Mouse (Mus musculus) left cerebral cortex, postnatal 25 days (tissue): ENCODE measurements around the gene Hsd3b6. TPM values are rescaled to one million over a fixed set of nuclear protein-coding genes. Genes with fewer than 3 reads are reported as not detected.
"Not testable (repeated sequence)": the region's sequence is repeated elsewhere in the genome, so short reads cannot be mapped to it uniquely, and the experiment has no call there.

ENCODE experiments used
- DNase-seq, 2 experiments: peaks; one replicate each; pipeline ENCODE4 v3.0.0; 2022; ENCODE audit warnings: low spot score in 2 of 2, mixed read lengths in 1 of 2
- intact Hi-C: fragments of 180-260 bp; cut with DNase I; formaldehyde crosslinking; loops from one replicate; pipeline ENCODE4 v1.15.1; 2025
- total RNA-seq, 2 experiments: library from RNA; stranded (reverse); gene quantifications; 2 replicates each; pipeline ENCODE4 v1.2.3; 2021

Gene Hsd3b6
- total RNA-seq: not detected

DNA sequence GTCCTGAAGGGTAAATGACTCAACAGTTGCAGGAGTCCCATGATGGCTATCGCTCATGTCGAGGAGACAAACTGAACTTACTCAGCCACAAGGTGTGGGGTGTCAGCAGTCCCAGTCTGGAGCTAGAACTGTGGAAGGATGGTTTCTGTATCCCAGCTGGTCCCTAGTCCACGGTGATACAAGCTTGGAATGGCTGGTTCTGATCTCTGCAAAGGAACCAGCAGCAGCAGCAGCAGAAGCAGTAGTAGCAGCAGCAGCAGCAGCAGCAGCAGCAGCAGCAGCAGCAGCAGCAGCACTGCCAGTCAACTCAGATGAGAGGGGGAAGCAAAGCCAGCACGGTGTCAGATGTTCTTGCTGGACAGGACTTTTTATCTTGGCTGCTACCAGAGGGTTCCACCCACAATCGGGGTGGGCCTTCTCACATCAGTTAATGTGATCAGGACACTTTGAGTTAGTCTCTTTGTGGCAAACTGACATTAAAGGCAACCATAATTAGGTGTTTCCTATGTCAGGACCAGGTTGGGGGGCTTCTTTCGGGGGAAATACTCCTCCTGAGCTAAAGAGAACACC lies at the start of gene Hsd3b6:
TSS of gene Hsd3b6 (minus strand) at position 343 of the 570 bp plus-strand sequence.
- no peak for DNase-seq
- intact Hi-C loops: no loop called here

DNA sequence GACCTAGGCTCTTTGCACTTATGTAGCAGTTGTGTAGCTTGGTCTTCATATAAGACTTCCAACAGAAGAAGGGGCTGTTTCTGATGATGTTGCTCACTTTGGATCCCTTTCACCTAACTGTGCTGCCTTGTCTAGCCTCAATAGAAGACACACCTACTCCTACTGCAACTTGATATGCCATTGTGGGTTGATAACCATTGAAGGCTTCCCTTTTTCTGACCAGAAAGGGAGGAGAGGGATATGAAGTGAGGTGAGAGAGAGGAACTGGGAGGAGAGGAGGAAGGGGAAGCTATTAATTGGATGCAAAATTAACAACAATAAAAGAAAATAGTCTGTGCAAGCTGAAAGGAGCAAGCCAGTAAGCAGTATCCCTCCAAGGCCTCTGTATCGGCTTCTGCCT lies 48.6 kb upstream of the Hsd3b6 start:
- DNase-seq: no peak
- intact Hi-C loops: no loop called here

DNA sequence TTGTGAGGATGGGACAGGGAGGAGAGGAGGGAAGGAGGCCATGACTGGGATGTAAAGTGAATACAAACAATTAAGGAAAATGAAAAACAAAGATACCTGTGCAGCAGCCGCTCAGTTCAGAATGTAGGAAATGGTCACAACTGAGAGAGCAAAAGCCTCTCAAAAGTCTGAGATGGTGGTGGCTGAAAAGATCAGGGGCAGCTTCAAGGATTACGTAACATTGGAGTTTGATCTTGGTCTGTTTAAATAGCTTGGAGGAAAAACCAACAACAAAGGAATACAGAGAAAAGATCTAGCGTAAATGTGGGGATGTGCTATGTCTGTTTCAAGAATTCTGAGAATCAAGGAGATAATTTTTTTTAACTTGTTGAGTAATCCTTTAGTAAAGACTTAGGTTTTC lies 45.3 kb upstream of the Hsd3b6 start, which contains the start of gene Hsd3b1:
TSS of gene Hsd3b1 (minus strand) at position 219 of the 400 bp plus-strand sequence.
- intact Hi-C loops: no loop called here
- DNase-seq: no peak

DNA sequence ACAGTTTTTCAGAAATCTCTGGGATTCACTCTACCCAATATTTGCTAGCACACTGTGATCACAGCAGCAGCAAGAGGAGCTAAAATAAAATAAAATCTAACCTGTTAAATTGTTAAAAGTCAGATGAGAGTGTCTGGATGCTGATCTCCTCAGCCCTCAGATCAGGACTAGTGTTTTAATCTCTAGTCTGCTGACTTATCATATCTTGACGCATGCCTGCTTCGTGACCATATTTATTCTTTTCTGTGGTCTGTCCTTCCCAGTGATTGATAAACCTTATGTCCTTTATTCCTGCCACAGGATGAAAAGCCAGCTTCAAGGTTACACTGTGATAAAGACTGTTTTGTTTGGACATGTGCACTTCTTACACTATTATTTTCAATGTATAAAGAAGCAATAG lies 43.8 kb upstream of the Hsd3b6 start:
- no peak for DNase-seq
- intact Hi-C loops: no loop called here

DNA sequence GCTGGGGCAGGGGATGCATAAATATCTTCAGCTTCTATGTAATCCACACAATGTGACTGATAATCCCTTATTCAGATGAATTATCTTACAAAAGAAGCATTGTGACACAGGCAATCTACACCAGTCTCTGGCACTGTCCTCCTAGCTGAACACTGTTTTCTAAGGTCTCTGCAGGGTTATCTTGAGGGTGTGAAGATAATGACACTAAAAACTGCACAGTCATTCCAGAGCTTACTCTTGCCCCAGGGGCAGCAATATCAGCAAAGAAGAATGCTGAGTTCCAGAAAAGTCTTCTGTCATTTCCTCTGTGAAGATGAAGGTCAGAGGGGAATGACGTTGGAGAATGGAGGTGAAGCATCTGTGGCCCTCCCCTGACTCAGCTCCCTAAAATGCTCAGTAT lies 42.6 kb upstream of the Hsd3b6 start:
- no peak for DNase-seq
- intact Hi-C loops: no loop called here

DNA sequence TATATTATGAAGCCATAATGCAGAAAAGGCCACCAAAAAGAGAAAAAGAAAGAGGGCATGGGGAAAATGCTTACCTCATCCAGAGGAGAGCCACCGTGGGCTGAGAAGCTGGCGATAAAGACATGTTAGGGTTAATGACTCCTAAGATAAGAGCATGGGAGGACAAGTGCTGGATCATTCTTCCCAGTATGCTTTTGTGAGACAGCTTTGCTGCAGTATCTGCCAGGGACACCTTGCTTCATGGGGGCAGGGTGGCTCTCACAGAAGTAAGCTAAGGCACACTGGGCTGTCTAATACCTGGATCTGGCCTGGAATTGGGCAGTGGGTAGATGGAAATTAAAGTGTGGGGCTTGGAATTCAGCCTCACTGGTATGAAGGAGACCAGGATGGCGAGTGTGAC lies 40.9 kb upstream of the Hsd3b6 start:
- intact Hi-C loops: no loop called here
- DNase-seq: no peak

DNA sequence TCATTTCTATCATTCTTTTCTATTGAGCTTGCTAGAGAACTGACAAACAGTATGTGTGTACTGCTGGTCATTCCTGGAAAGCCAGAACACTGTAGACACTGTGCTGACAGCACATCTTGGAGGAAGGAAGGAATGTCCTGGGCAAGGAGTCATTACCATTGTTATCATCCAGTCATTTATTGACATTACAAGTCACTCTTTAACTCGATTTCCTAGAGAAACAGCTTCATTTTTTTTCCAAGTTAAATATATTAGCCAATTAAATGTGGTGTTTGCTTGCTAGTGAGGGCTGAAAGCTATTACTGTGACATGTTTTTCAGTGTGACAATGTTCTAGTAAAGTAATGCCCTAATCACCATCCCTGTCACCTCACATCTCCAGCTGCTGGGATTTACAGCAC lies 39.4 kb upstream of the Hsd3b6 start:
- intact Hi-C loops: no loop called here
- no peak for DNase-seq

DNA sequence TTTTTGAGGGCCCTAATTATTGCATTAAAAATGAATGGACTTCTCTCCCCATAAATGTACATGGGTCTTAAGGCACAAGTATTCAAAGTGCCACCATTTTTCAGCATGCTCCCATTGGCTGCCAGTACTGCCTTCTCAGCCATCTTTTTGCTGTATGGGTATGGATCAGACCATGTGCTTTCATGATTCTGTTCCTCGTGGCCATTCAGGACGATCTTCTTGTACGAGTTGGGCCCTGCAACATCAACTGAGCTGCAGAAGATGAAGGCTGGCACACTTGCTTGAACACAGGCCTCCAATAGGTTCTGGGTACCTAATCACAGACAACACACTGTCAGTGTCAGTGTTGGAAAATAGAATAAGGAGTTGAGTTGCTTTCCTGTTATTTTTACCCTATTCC lies 38.8 kb upstream of the Hsd3b6 start:
- intact Hi-C loops: no loop called here

DNA sequence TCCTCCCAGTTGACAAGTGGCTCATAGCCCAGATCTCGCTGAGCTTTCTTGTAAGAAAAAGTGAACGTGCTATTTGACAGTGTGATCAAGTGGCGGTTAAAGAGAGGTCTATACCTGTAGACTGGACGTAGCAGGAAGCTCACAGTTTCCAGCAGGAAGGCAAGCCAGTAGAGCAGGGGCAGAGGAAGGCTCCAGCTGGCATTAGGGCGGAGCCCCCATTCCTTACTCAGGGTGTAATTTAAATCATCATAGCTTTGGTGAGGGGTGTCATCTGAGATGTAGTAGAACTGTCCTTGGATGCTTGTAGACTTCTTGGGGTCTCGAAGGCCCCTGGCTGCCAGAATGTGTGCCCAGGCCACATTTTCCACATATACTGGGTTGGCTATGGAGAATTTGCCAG lies 38.4 kb upstream of the Hsd3b6 start:
- intact Hi-C loops: no loop called here

More for the DNA sequence above, 38.8 kb upstream of the Hsd3b6 start:
- DNase-seq: no peak

DNA sequence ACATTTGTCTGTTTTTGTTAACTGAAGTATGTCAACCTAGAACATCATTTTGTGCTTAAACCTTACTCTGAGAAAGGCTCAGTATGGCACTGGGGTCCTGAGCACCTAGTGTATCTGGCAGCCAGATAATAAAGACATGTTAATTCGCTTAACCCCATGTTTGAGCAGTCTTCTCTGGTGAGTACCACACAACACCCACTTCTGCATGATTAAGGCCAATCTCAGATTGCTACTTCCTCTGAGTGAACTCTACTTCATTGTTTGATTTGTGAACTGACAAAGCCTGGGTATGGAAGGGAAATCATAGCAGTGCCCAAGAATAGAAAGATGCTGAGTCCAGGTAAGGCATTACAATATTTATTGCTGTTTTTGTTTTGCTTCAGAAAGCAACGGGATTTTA lies 37.6 kb upstream of the Hsd3b6 start:
- no peak for DNase-seq
- intact Hi-C loops: no loop called here

More for the DNA sequence above, 38.4 kb upstream of the Hsd3b6 start:
- DNase-seq: no peak

DNA sequence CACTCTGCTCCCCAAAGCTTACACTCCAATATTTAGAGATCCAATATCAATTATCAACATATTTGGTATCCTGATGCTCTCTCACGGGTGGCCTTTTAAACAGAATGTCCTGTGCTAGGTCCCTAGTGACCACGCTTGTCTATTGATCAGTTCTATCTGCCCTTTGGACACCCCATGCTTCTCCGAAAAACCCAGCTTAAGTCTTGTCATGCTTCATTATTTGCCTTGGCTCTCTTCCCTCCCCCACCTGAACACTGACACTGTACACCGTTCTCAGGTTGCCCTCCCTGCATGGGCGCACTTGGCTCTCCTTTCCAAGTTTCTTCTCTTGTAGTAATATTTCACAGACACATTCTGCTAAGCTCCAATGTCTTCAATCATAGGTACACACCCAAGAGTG lies 36.0 kb upstream of the Hsd3b6 start:
- no peak for DNase-seq
- intact Hi-C loops: no loop called here

DNA sequence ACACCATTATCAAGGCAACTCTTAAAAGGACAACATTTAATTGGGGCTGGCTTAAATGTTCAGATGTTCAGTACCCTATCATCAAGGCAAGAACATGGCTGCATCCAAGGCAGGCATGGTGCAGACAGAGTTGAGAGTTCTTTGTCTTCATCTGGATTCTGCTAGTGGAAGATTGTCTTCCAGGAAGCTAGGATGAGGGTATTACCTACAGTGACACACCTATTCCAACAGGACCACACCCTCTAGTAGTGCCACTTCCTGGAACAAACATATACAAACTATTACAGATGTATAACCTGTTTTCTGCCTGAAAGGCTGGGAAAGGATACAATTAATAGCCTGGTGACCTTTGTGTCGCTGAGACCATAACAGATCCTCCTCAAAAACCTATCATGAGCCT lies 34.7 kb upstream of the Hsd3b6 start:
- DNase-seq: no peak
- intact Hi-C loops: no loop called here

DNA sequence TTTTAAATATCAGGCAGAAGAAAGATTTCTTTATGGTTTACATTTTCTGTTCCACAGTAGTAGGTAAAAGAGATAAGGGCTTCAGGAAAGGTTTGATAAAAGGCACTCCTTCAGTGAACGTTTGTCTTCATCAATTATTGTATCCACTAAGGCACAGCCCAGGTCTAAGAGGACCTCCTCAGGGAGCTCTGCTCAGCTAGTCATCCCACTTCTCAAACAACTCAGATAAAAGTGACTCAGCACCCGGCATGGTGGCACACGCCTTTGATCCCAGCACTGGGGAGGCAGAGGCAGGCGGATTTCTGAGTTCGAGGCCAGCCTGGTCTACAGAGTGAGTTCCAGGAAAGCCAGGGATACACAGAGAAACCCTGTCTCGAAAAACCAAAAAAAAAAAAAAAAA lies 1.6 kb downstream of the Hsd3b6 start:
- intact Hi-C loops, DNase-seq: not testable (repeated sequence)

DNA sequence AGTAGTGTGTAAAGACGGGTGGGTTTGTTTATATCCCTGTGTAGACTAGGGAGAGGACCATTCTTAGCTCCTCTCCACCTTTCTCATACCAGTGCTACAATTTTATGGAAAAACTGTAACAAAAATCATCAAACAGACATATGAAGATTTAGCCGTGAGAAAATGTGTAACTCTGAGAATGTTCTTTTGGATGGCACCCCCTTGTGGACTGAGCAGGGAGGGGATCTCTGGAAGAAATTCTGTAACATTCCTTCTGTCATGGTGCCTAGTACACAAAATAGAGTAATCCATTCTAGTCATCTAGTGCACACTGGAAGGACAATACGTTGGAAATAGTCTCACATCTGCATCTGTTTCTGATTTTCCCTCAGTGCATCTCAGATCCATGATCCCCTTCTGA lies 9.2 kb downstream of the Hsd3b6 start:
- intact Hi-C loops, DNase-seq: not testable (repeated sequence)

DNA sequence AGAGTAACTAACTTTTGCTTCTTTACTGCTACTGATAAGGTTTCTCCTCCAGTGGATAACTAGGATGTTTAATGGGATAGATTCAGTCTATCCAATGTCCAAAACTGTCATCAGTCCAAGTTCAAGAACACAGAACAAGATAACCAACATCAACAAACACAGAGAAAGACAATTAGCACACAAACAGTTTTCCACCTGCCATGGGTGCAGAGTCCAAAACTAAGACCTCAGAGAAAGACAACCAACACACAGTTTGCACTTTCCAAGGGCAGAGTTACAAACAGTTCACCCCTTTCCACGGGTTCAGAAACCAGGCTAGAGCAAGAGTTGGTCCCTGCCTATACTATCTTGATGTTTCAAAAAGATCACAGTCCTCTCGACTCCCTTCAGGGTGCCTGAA lies 27.7 kb downstream of the Hsd3b6 start:
- intact Hi-C loops: no loop called here
- no peak for DNase-seq

DNA sequence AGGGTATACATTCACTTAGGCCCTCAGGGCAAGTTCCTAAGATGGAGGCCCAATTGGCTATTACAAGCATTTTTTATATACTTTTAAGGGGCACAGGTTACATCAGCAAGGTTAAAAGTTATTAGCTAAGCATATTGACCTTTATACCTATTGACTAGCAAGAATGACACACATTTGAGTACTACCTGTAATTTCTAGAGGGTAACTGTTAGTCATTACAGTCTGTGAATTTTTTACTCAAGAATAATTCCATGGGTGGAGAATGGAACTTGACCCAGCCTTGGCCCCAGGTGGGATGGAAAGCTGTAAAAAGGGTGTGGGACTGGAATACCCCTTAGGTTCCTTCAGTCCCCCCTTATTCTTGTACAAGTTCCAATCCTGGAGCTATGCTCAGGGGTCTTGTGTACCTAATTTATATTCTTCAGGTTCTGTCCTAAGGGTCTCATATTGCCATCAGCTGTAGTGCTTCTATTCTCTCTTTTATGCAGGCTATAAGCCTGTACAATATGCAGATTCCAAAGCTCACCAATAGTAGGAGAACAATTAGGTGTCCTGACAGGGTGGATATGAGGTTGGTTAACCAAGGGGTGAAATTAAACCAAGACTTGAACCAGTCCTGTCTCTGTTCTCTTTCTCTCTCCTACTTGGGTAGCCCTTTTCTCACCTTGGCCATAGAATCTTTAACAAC lies 31.9 kb downstream of the Hsd3b6 start:
- no peak for DNase-seq
- intact Hi-C loops: no loop called here

DNA sequence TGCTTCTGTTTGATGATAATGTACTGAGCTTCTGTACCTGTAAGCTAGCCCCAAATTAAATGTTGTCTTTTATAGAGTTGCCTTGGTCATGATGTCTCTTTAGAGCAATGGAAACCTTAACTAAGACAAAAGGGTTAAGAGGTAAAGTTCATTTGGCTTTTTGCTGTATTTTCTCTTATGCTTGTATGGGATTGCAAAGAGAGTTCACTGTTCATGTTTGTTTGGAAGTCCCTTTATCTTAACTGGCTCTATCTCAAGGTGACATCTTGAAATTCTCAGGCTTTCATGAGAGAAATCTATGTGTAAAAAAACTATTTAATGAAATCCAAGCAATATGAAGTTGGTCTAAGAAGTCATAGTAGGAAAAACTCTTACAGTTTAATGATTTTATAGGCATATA lies 33.3 kb downstream of the Hsd3b6 start:
- intact Hi-C loops: no loop called here
- DNase-seq: no peak

DNA sequence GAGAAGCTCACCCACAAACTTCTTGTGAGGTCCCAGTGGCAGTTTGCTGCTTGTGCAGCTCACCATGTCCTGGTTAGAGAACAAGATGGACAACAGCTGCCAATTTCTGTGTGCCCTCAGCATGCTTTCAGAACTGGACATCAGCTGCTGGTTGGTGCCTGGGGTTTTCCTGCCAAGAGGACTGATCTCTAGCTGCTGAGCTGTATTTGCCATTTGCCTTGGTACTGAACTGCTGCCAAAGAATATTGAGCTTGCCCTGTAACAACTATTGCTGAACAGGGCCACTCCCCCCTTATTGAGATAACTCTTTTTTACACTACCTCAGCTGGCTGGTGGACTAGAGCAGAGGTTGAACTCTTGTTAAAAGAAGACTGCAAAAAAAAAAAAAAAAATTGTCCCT lies 50.1 kb downstream of the Hsd3b6 start:
- intact Hi-C loops: no loop called here
- no peak for DNase-seq

DNA sequence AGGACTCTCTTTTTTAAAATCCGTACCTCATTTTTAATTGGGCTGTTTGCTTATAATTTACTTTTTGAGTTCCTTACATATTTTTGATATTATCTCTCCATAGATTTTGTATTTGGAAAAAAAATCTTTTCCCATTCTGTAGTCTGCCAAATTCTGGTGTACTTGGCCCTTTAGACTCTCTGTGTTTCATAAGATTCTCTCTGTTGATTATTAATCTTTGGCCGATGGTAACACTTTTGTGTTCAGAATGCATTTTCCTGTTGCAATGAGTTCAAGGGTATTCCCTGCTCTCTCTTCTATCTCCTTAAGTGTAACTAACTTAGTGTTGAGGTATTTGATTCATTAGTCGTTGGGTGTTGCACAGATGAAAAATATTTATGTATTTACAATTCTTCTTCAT lies 57.4 kb downstream of the Hsd3b6 start:
- intact Hi-C loops: no loop called here
- no peak for DNase-seq
